In the genomic region with DNA sequence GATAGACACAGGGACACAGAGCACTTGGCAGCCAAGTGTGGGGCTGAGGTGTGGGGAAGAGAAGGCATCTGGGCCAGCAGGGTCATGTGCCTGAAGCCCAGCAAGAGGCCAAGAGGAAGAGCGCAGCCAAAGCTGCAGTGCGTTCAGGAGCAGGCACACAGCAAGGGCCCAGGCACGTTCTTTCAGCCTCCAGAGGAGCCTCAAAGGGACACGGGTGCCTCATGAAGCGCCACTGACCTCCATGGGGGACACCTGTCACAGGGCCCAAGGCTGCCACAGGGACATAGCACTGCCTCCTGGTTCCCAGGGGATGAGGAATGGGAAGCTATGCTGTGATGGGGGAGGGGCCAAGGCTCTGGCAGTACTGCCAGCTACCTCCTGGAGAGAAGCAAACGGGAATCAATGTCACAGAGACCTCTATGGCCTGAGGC, we compare ENCODE assay signal across 11 mouse cellular contexts.
DNase-seq lines count a peak whose midpoint lies in the region; ATAC-seq and TF ChIP-seq lines count a peak whose summit lies in the region.
"Had no signal": no experiment of that assay in that cellular context is flagged by ENCODE, and none has a peak within 500 bp of the region (broad histone marks: within the 10 kb centered on the region; RNA-seq: fewer than 3 reads in every experiment).

No protein-coding gene starts in this region.

- 39% methylated on average over 6 of the region's 6 CpGs for WGBS in liver, adult 2 months
- WGBS in liver, embryonic 11.5 days: 45% methylated on average over 6 of the region's 6 CpGs
- 35% methylated on average over 6 of the region's 6 CpGs for WGBS in heart, postnatal 0 days
- 58% methylated on average over 6 of the region's 6 CpGs for WGBS in lung, adult 2 months
- WGBS in intestine, embryonic 15.5 days: 50% methylated on average over 6 of the region's 6 CpGs

- no peaks in the 10 kb centered on the region for H3K27me3 ChIP-seq in liver, adult 2 months (ENCODE audit: control insufficient read depth, insufficient read depth, low read length)
- H3K27me3 ChIP-seq in liver, embryonic 11.5 days (replicated peaks; ENCODE audit: control insufficient read depth, insufficient read depth, low read length): no peaks in the 10 kb centered on the region
- no peaks in the 10 kb centered on the region for H3K27me3 ChIP-seq in heart, postnatal 0 days (ENCODE audit: control insufficient read depth, insufficient read depth, low read length)
- H3K27me3 ChIP-seq in intestine, embryonic 15.5 days (replicated peaks): no peaks in the 10 kb centered on the region
- H3K27me3 ChIP-seq: heart, embryonic 13.5 days had no signal

- peaks cover 18% of the 10 kb centered on the region for H3K4me1 ChIP-seq in liver, adult 2 months (ENCODE audit: control insufficient read depth, insufficient read depth, low read length)
- H3K4me1 ChIP-seq in liver, embryonic 11.5 days (replicated peaks; ENCODE audit: control insufficient read depth, insufficient read depth, low read length): 0 out of 2 replicates have a peak, but pooled peaks cover 3% of the 10 kb centered on the region
- peaks cover 19% of the 10 kb centered on the region for H3K4me1 ChIP-seq in heart, postnatal 0 days (ENCODE audit: control insufficient read depth, insufficient read depth)
- 0 out of 2 replicates have a peak, but pooled peaks cover 2% of the 10 kb centered on the region for H3K4me1 ChIP-seq in lung, adult 2 months (ENCODE audit: control insufficient read depth, insufficient read depth, low read length)
- H3K4me1 ChIP-seq in intestine, embryonic 15.5 days (replicated peaks): no peaks in the 10 kb centered on the region

- H3K4me2 ChIP-seq in liver, embryonic 11.5 days: no peak overlapping the region
- no peak overlapping the region for H3K4me2 ChIP-seq in heart, postnatal 0 days (ENCODE audit: low read depth, low read length)
- no peak overlapping the region for H3K4me2 ChIP-seq in intestine, embryonic 15.5 days (replicated peaks)
- H3K4me2 ChIP-seq: heart, embryonic 13.5 days had no signal

- no peak for TF ChIP-seq CTCF in liver, adult 2 months (IDR thresholded peaks at IDR 0.05; ENCODE audit: low read depth, low read length)
- no peak for TF ChIP-seq CTCF in heart, postnatal 0 days (IDR thresholded peaks at IDR 0.05; ENCODE audit: low read depth)
- TF ChIP-seq CTCF in lung, adult 2 months (IDR thresholded peaks at IDR 0.05; ENCODE audit: insufficient read depth, low read length): no peak

- no peaks in the 10 kb centered on the region for H3K9me3 ChIP-seq in liver, embryonic 11.5 days (ENCODE audit: control insufficient read depth, low read length)
- H3K9me3 ChIP-seq in heart, postnatal 0 days (replicated peaks; ENCODE audit: control insufficient read depth, low read length): no peaks in the 10 kb centered on the region
- H3K9me3 ChIP-seq in intestine, embryonic 15.5 days: no peaks in the 10 kb centered on the region
- H3K9me3 ChIP-seq: heart, embryonic 13.5 days had no signal

- H3K27ac ChIP-seq in liver, adult 2 months (replicated peaks; ENCODE audit: insufficient read depth, low read depth, low read length): no peak overlapping the region
- H3K27ac ChIP-seq in liver, embryonic 11.5 days (ENCODE audit: low read depth, low read length): no peak overlapping the region
- H3K27ac ChIP-seq in heart, postnatal 0 days (ENCODE audit: low read depth): no peak overlapping the region
- no peak overlapping the region for H3K27ac ChIP-seq in intestine, embryonic 15.5 days
- H3K27ac ChIP-seq: heart, embryonic 13.5 days had no signal

- no peak overlapping the region for H3K9ac ChIP-seq in liver, adult 2 months (ENCODE audit: low read depth, low read length)
- no peak overlapping the region for H3K9ac ChIP-seq in liver, embryonic 11.5 days (ENCODE audit: low read depth, low read length)
- no peak overlapping the region for H3K9ac ChIP-seq in heart, postnatal 0 days (replicated peaks; ENCODE audit: low read depth, low read length)
- H3K9ac ChIP-seq in intestine, embryonic 15.5 days: no peak overlapping the region
- H3K9ac ChIP-seq: heart, embryonic 13.5 days had no signal

- H3K4me3 ChIP-seq in liver, adult 2 months (ENCODE audit: insufficient read depth, low read depth, low read length): no peak overlapping the region
- H3K4me3 ChIP-seq in liver, embryonic 11.5 days (ENCODE audit: low read depth, low read length): no peak overlapping the region
- H3K4me3 ChIP-seq in heart, postnatal 0 days (ENCODE audit: low read depth, low read length): no peak overlapping the region
- no peak overlapping the region for H3K4me3 ChIP-seq in lung, adult 2 months (replicated peaks; ENCODE audit: extremely low read depth, low read depth, low read length)
- no peak overlapping the region for H3K4me3 ChIP-seq in intestine, embryonic 15.5 days (replicated peaks)
- H3K4me3 ChIP-seq: heart, embryonic 13.5 days had no signal

- ATAC-seq in liver, embryonic 11.5 days (replicated peaks; ENCODE audit: low FRiP score): no peak
- ATAC-seq in heart, postnatal 0 days (ENCODE audit: insufficient read depth, low read depth): peak; percentile 12
- ATAC-seq in intestine, embryonic 15.5 days: no peak
- ATAC-seq: intestine, embryonic 16.5 days; midbrain, embryonic 16.5 days had no signal

- no peaks in the 10 kb centered on the region for H3K79me2 ChIP-seq in liver, adult 2 months (ENCODE audit: control insufficient read depth, insufficient read depth, low read length)

- TF ChIP-seq EP300 in heart, postnatal 0 days (IDR thresholded peaks at IDR 0.05; ENCODE audit: low read depth): no peak

- peak; percentile 75 for DNase-seq in adrenal gland, adult 2 months
- no peak for DNase-seq in adrenal gland, postnatal 4 days (ENCODE audit: low spot score in 2 of 2)
- peak; percentile 73 for DNase-seq in liver, adult 2 months (ENCODE audit: extremely low read depth, low read depth, low spot score)
- no peak for DNase-seq in liver, embryonic 11.5 days (ENCODE audit: low spot score)
- DNase-seq in heart, postnatal 0 days (ENCODE audit: low spot score): peak; percentile 23
- DNase-seq in skeletal muscle tissue, adult 2 months (ENCODE audit: low read depth, low spot score): peak; percentile 86
- no peak for DNase-seq in lung, adult 2 months

- H3K36me3 ChIP-seq in liver, adult 2 months (ENCODE audit: control insufficient read depth, insufficient read depth, low read length): no peaks in the 10 kb centered on the region
- H3K36me3 ChIP-seq in liver, embryonic 11.5 days (ENCODE audit: control insufficient read depth, insufficient read depth, low read length): no peaks in the 10 kb centered on the region
- H3K36me3 ChIP-seq in heart, postnatal 0 days (replicated peaks; ENCODE audit: control insufficient read depth, insufficient read depth, low read length): no peaks in the 10 kb centered on the region
- no peaks in the 10 kb centered on the region for H3K36me3 ChIP-seq in intestine, embryonic 15.5 days
- H3K36me3 ChIP-seq: heart, embryonic 13.5 days had no signal

- no peak for TF ChIP-seq POLR2A in liver, adult 2 months (IDR thresholded peaks at IDR 0.05; ENCODE audit: extremely low read depth, insufficient read depth, low read length)
- TF ChIP-seq POLR2A in lung, adult 2 months (IDR thresholded peaks at IDR 0.05; ENCODE audit: borderline replicate concordance, extremely low read depth, low read depth, low read length): no peak

Comparison
In these comparisons a context has a peak if more than half of its experiments do, and no peak if none do; other contexts are left out.
1. DNase-seq: peak in adrenal gland, adult 2 months (single experiment), liver, adult 2 months (single experiment), heart, postnatal 0 days (single experiment) and skeletal muscle tissue, adult 2 months (single experiment); none in adrenal gland, postnatal 4 days (0 of 2), liver, embryonic 11.5 days (single experiment) and lung, adult 2 months (single experiment).